Mouse (Mus musculus) E14TG2a.4 (cell line): ENCODE results near the gene Ptch1.

Experiments
- H3K27me3 ChIP-seq: 2 replicates; pipeline ENCODE4 v1.6.1; 2014; ENCODE audit warnings: low read length, control low read depth; ENCODE audit not compliant: insufficient read depth
- H3K36me3 ChIP-seq: 2 replicates; pipeline ENCODE4 v1.6.1; 2014; ENCODE audit warnings: low read length, control low read depth; ENCODE audit not compliant: insufficient read depth
- H3K4me1 ChIP-seq: replicated peaks from 2 replicates; pipeline ENCODE4 v1.6.1; 2014; ENCODE audit warnings: low read depth, low read length, control low read depth
- H3K4me3 ChIP-seq: replicated peaks from 2 replicates; pipeline ENCODE4 v1.5.1; 2014; ENCODE audit warnings: mild to moderate bottlenecking, low read length
- H3K9me3 ChIP-seq: 2 replicates; pipeline ENCODE4 v1.6.1; 2014; ENCODE audit warnings: low read length, control low read depth
- CTCF ChIP-seq: conservative IDR thresholded peaks from 2 replicates; pipeline ENCODE4 v1.5.1; 2014; ENCODE audit warnings: low read length
- NANOG ChIP-seq: IDR thresholded peaks from 2 replicates; pipeline ENCODE4 v1.6.1; 2014; ENCODE audit warnings: borderline replicate concordance, low read length, mixed read lengths
- POU5F1 ChIP-seq: IDR thresholded peaks from 2 replicates; pipeline ENCODE4 v1.6.1; 2014; ENCODE audit warnings: low read length, borderline replicate concordance

The Ptch1 gene

DNA sequence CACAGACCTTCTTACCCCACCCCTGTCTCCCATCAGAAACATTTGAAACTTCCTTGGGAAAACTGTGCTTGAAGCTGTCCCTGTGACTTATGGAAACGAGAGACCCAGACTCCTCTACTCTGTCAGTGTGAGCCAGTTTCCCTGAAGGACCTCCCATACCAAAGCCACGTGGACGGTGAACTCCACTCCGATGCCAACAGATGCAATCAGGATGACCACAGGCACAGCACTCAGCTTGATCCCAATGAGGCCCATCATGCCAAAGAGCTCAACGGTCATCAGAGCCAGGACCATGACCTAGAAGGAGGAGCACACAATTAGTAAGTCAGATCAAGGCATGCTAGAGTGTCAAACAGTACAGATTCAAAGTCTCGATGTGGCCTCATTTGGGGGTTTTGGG lies 53.3 kb downstream of the Ptch1 start:
- no peak overlapping the region for H3K4me3 ChIP-seq
- H3K4me1 ChIP-seq, result peaks cover 76% of the 10 kb centered on the region
- H3K27me3 ChIP-seq, result no peaks in the 10 kb centered on the region
- no peak for TF ChIP-seq NANOG
- TF ChIP-seq POU5F1, result no peak
- no peak for TF ChIP-seq CTCF
- peaks cover 97% of the 10 kb centered on the region for H3K36me3 ChIP-seq
- H3K9me3 ChIP-seq, result no peaks in the 10 kb centered on the region

DNA sequence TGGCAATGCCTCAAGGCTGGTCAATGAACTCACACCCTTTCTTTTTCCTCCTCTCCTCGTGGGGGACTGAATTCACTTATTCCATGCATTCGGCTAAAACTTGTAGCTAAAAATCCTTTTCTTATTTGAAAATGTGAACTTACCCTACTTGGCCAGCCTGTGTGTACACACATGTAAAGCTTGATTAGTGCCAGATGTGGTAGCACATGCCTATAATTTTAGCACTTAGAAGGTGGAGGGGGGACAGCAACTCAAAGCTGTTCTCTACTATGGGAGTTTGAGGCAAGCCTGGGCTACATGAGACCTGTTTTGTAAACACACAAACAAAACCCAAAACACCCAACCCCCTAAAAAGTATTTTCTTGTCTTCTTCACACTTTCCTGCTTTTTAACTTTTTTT lies 56.9 kb downstream of the Ptch1 start:
- Histone ChIP-seq H3K9me3 (no peaks in the 10 kb centered on the region), H3K36me3 (peaks cover 100% of the 10 kb centered on the region), H3K4me3 (no peak overlapping the region), H3K4me1 (peaks cover 80% of the 10 kb centered on the region), H3K27me3 (no peaks in the 10 kb centered on the region)
- TF ChIP-seq CTCF (no peak), POU5F1 (no peak), NANOG (no peak)

DNA sequence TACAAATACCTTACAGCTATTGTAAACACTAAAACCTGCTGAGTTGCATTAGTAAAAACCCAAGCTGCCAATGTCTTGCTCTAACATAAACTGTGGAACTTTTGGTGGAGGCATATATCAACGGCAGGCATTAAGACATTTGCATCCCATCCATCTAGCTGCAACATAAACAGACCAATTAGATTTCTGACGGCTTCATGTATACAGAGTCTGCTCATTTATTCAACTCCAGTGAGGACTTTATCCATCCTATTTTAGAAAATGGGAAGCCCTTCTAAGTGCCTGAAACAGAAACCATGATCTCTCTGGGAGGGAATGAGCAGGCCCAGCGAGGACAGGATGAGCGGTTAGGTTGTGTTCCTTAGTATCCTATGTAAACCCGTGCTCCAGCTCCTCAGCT lies 57.9 kb downstream of the Ptch1 start:
- no peaks in the 10 kb centered on the region for H3K27me3 ChIP-seq
- H3K9me3 ChIP-seq, result no peaks in the 10 kb centered on the region
- TF ChIP-seq CTCF, result no peak
- TF ChIP-seq POU5F1, result no peak
- no peak for TF ChIP-seq NANOG
- H3K4me1 ChIP-seq, result peaks cover 85% of the 10 kb centered on the region
- peaks cover 100% of the 10 kb centered on the region for H3K36me3 ChIP-seq
- H3K4me3 ChIP-seq, result no peak overlapping the region

DNA sequence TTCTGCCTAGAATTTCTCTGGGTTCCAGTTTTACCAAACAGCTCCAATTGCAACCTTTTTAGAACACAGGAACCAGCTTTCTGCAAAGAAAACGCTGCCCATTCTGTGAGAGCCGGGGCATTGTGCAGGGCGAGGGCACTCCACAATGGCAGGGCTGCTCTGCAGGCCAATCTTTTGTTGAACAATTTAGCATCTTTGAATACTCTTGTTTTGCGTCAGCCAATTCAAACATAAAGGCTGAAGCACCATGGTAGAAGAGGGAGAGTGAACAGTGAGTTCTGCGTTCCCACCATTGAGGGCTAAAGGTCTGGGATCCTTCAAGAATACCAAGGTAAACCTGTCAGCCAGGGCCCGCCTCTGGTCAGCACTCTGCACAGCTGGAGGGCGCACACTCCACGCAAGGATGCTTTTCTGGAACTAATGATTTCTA lies 58.5 kb downstream of the Ptch1 start:
- no peak overlapping the region for H3K4me3 ChIP-seq
- H3K27me3 ChIP-seq, result no peaks in the 10 kb centered on the region
- TF ChIP-seq POU5F1 (no peak), CTCF (no peak), NANOG (no peak)
- no peaks in the 10 kb centered on the region for H3K9me3 ChIP-seq
- H3K4me1 ChIP-seq, result peaks cover 86% of the 10 kb centered on the region
- H3K36me3 ChIP-seq, result peaks cover 100% of the 10 kb centered on the region

DNA sequence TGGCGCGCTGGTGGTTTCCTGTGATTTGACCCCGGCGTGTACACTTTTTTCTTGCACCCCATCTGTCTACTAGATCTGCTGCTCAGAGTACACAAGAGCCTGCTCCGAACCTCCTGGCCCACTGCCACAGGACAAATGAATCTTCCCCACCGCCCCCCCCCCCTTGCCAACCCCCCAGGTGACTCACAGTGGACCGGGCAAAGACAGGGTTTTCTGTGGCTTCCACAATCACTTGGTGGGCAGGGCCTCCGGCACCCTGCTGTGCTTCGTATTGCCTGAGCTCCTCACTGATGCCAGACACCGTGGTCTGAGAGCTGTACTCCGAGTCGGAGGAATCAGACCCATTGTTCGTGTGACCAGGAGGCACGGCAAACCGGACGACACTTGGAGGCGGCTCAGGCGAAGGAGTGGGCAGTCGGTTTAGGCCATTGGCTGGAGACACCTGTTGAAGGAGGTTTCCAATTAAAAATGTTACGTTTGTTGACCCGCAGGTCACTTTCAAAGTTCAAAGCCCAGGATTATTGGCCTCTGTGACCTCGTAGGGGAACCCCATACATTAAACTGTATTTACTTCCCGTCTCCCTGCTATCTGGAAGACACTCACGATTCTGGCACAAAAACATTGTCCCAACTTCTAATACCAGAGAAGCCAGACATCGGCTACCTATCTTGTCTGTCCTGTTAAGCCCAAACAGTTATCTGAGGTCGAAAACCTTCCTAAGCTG lies 59.9 kb downstream of the Ptch1 start:
- Histone ChIP-seq H3K4me1 (peaks cover 89% of the 10 kb centered on the region), H3K27me3 (no peaks in the 10 kb centered on the region), H3K9me3 (no peaks in the 10 kb centered on the region), H3K36me3 (peaks cover 97% of the 10 kb centered on the region), H3K4me3 (no peak overlapping the region)
- TF ChIP-seq POU5F1, result no peak
- no peak for TF ChIP-seq NANOG
- TF ChIP-seq CTCF, result no peak

DNA sequence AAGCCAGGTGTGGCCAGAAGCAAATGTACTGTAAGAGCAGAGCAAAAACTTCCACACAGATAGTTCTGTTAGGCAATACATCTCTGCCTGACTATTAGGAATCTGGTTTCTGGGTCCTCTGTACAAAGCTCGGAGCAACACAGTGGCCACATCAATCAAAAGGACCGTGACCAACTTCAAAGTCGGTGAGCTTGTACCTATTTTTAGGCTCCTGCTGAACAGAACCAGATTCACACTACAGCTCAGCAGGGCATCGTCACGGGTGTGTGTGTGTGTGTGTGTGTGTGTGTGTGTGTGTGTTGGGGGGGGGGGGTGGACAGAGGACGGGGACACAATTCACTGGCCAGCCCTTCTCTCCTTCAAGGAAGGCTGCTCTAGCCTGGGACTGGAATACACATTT lies 61.0 kb downstream of the Ptch1 start:
- H3K27me3 ChIP-seq, result no peaks in the 10 kb centered on the region
- no peak overlapping the region for H3K4me3 ChIP-seq
- H3K4me1 ChIP-seq, result peaks cover 86% of the 10 kb centered on the region
- H3K9me3 ChIP-seq, result no peaks in the 10 kb centered on the region
- TF ChIP-seq POU5F1, result no peak
- TF ChIP-seq NANOG, result no peak
- TF ChIP-seq CTCF, result no peak
- H3K36me3 ChIP-seq, result peaks cover 97% of the 10 kb centered on the region

DNA sequence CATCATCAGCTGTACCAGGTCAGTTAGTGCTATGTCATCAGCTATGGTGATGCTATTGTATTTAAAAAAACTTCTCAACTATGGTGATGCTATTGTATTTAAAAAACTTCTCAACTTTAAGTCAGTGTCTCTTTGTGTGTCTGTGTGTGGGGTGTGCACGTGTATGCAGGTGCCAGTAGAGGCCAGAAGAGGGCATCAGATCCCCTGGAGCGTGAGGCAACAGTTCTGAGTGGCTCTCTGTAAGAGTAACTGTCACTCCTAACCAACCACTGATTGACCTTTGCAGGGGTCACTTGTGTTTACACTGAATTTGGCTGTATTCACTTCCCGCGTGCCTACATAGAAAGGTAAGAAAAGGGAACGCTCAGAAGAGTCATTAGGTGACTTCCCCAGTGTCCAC lies 65.6 kb downstream of the Ptch1 start:
- Histone ChIP-seq H3K27me3 (no peaks in the 10 kb centered on the region), H3K9me3 (no peaks in the 10 kb centered on the region), H3K36me3 (peaks cover 57% of the 10 kb centered on the region), H3K4me3 (no peak overlapping the region), H3K4me1 (peaks cover 53% of the 10 kb centered on the region)
- TF ChIP-seq NANOG (no peak), CTCF (peak; percentile 30), POU5F1 (no peak)

DNA sequence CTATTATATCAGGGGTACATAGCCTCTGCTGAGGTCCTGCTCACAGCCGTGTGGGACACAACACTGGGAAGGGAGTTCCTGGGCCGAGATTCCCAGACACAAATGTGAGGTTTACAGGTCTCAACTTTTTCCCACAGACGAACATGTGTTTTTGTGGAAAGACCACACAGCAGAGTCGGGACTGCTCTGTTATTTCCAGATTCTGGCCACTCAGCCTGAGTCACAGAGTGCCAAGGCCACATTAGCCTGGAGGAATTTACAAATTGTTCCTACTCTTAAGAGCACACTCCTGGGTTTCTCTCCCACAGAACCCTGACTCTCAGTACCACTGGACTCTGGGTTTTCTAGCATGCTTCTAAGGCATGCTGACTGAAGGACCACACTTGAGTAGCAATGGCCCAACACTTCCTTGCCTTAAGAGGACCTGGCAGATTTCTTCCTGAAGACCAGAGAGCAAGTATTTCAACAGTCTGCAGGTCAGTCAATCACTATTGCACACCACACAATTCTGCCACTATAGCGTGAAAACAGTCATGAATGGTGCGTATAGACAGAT lies 66.3 kb downstream of the Ptch1 start:
- no peak overlapping the region for H3K4me3 ChIP-seq
- TF ChIP-seq CTCF (no peak), POU5F1 (no peak), NANOG (no peak)
- H3K4me1 ChIP-seq, result peaks cover 45% of the 10 kb centered on the region
- H3K27me3 ChIP-seq, result no peaks in the 10 kb centered on the region
- no peaks in the 10 kb centered on the region for H3K9me3 ChIP-seq
- peaks cover 50% of the 10 kb centered on the region for H3K36me3 ChIP-seq
